Mouse (Mus musculus) heart, embryonic 15.5 days (tissue): ENCODE measurements around the gene Ccdc65. TPM values are rescaled to one million over a fixed set of nuclear protein-coding genes. Genes with fewer than 3 reads are reported as not detected.

Experiments used
- ATAC-seq: fragments of 200-750 bp; cut with Nextera tagmentation; replicated peaks from 2 replicates; pipeline ENCODE4 v1.8.0; 2017; ENCODE audit warnings: low read depth, moderate TSS enrichment; ENCODE audit not compliant: insufficient number of reproducible peaks, insufficient read depth, low FRiP score
- H3K27ac ChIP-seq: fragments of 300-500 bp; sonication (generic); 2 replicates; pipeline ENCODE4 v1.5.1; 2015; ENCODE audit warnings: mild to moderate bottlenecking, inconsistent platforms
- H3K27me3 ChIP-seq: fragments of 300-500 bp; sonication (generic); 2 replicates; pipeline ENCODE4 v1.6.1; 2015; ENCODE audit warnings: inconsistent platforms
- H3K36me3 ChIP-seq: fragments of 300-500 bp; sonication (generic); 2 replicates; pipeline ENCODE4 v1.6.1; 2015; ENCODE audit warnings: mild to moderate bottlenecking, inconsistent platforms
- H3K4me1 ChIP-seq: fragments of 300-500 bp; sonication (generic); replicated peaks from 2 replicates; pipeline ENCODE4 v1.6.1; 2015; ENCODE audit warnings: inconsistent platforms
- H3K4me2 ChIP-seq: fragments of 300-500 bp; sonication (generic); 2 replicates; pipeline ENCODE4 v1.6.1; 2015; ENCODE audit warnings: inconsistent platforms, mild to moderate bottlenecking, moderate library complexity
- H3K4me3 ChIP-seq: fragments of 300-500 bp; sonication (generic); 2 replicates; pipeline ENCODE4 v1.5.1; 2015; ENCODE audit warnings: mild to moderate bottlenecking, inconsistent platforms
- H3K9ac ChIP-seq: fragments of 300-500 bp; sonication (generic); 2 replicates; pipeline ENCODE4 v1.6.1; 2015; ENCODE audit warnings: mild to moderate bottlenecking, inconsistent platforms
- H3K9me3 ChIP-seq: fragments of 300-500 bp; sonication (generic); replicated peaks from 2 replicates; pipeline ENCODE4 v1.6.1; 2016; ENCODE audit warnings: inconsistent platforms
- WGBS: fragments of 180-500 bp; shearing (Covaris S2); methylation state at CpG from one replicate; pipeline ENCODE4 v1.1.7; 2015; ENCODE audit warnings: mixed read lengths; 5-methylcytosine and 5-hydroxymethylcytosine counted together
- polyA plus RNA-seq: library from polyadenylated mRNA; unstranded; fragments of >200 nt; fragmentation: Nextera tagmentation; extraction: Ambion mirVana; gene quantifications from 2 replicates; pipeline ENCODE4 v1.2.1, GENCODE M21; 2015

Gene Ccdc65
- polyA plus RNA-seq, 1 experiment from 2014 or later: 1.0 TPM

DNA sequence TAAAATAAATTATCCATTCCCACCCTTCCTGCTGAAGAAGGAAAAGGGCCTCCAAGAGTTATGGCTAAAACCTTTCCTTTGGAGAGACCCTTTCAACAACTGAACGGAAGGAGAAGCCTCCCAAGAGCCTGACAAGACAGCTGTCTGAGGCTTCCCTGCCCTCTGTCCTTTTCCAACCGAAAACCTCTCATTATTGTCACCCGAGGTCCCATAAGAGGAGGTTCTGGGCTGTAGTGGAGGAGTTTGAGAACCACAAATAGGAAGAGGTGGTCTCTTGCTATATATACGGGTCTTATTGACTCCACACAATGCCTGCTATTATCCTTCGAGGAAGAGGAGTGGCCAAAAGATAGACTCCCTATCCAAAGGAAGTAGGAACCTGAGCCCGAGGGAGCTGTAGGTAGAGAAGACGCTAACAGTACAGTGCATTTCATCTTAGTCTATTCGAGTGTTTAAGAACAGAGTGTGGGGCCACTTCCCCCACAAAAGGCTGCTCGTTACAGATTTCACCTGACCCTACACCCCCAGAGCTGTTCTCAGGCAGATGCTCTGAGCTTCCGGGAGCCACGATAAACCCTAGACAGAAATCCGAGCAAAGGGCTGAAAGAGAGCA, 63.9 kb downstream of the Ccdc65 start:
- ATAC-seq: no peak
- Histone ChIP-seq H3K9me3 (no peaks in the 10 kb centered on the region), H3K4me1 (peaks cover 34% of the 10 kb centered on the region), H3K9ac (no peak overlapping the region), H3K4me2 (peak overlapping the region; percentile 76), H3K4me3 (peak overlapping the region; percentile 48), H3K27ac (no peak overlapping the region), H3K27me3 (peaks cover 85% of the 10 kb centered on the region), H3K36me3 (no peaks in the 10 kb centered on the region)
- WGBS: 15% methylated on average over 12 of the region's 12 CpGs

- WGBS: 3% methylated on average over 36 of the region's 36 CpGs
- H3K36me3 ChIP-seq: no peaks in the 10 kb centered on the region
- peak overlapping the region; percentile 50 for H3K9ac ChIP-seq
- no peak for ATAC-seq
- peaks cover 93% of the 10 kb centered on the region for H3K27me3 ChIP-seq
- H3K4me2 ChIP-seq: peak overlapping the region; percentile 76
- H3K27ac ChIP-seq: no peak overlapping the region
- peak overlapping the region; percentile 48 for H3K4me3 ChIP-seq
- no peaks in the 10 kb centered on the region for H3K9me3 ChIP-seq
- H3K4me1 ChIP-seq: peaks cover 41% of the 10 kb centered on the region
These were observed 64.7 kb downstream of the Ccdc65 start for GRCm38 (mm10) chr15:98772511-98773211.

Other genes starting within 250 kb of the Ccdc65 start
- gene OR5BS1P, start 238.3 kb upstream of the Ccdc65 start, polyA plus RNA-seq: not detected in 2 replicates
- gene Lalba, start 225.5 kb upstream of the Ccdc65 start, polyA plus RNA-seq: not detected in 2 replicates
- gene Olfr279, start 215.8 kb upstream of the Ccdc65 start, polyA plus RNA-seq: not detected in 2 replicates
- gene Kansl2, start 173.9 kb upstream of the Ccdc65 start, polyA plus RNA-seq: 70.0 and 81.2 TPM in 2 replicates
- gene Ccnt1, start 137.3 kb upstream of the Ccdc65 start, polyA plus RNA-seq: 33.2 and 38.0 TPM in 2 replicates
- gene 4930415O20Rik, start 137.2 kb upstream of the Ccdc65 start, polyA plus RNA-seq: 0.40 and 0.74 TPM in 2 replicates
- gene Adcy6, start 98.1 kb upstream of the Ccdc65 start, polyA plus RNA-seq: 36.5 and 43.0 TPM in 2 replicates
- gene Cacnb3, start 77.4 kb upstream of the Ccdc65 start, polyA plus RNA-seq: 8.7 and 12.8 TPM in 2 replicates
- 16.1 and 17.8 TPM in 2 replicates for gene Ddx23, start 45.3 kb upstream of the Ccdc65 start, polyA plus RNA-seq
- gene Rnd1, start 30.7 kb upstream of the Ccdc65 start, polyA plus RNA-seq: 1.1 and 1.2 TPM in 2 replicates
- 20.9 and 26.6 TPM in 2 replicates for gene Fkbp11, start 20.0 kb downstream of the Ccdc65 start, polyA plus RNA-seq
- gene Arf3, start 55.0 kb downstream of the Ccdc65 start, polyA plus RNA-seq: 29.5 and 41.5 TPM in 2 replicates
- 0.46 TPM in 1 of 2 replicates, not detected in the other for gene Wnt10b, start 69.9 kb downstream of the Ccdc65 start, polyA plus RNA-seq
- not detected in 2 replicates for gene Wnt1, start 81.7 kb downstream of the Ccdc65 start, polyA plus RNA-seq
- gene Ddn, start 101.3 kb downstream of the Ccdc65 start, polyA plus RNA-seq: 0.32 and 0.66 TPM in 2 replicates
- gene Prkag1, start 123.3 kb downstream of the Ccdc65 start, polyA plus RNA-seq: 93.5 and 100 TPM in 2 replicates
- 7.6 and 9.3 TPM in 2 replicates for gene Kmt2d, start 163.0 kb downstream of the Ccdc65 start, polyA plus RNA-seq
- 5.9 and 6.7 TPM in 2 replicates for gene Rhebl1, start 186.3 kb downstream of the Ccdc65 start, polyA plus RNA-seq
- 2.1 and 4.2 TPM in 2 replicates for gene Dhh, start 190.3 kb downstream of the Ccdc65 start, polyA plus RNA-seq
- gene Lmbr1l, start 210.0 kb downstream of the Ccdc65 start, polyA plus RNA-seq: 10.7 and 13.7 TPM in 2 replicates
- gene Tuba1b, start 226.4 kb downstream of the Ccdc65 start, polyA plus RNA-seq: 1,310 and 1,493 TPM in 2 replicates
- gene Gm49450, start 245.3 kb downstream of the Ccdc65 start, polyA plus RNA-seq: not detected in 2 replicates
- gene Tuba1a, start 245.5 kb downstream of the Ccdc65 start, polyA plus RNA-seq: 719 and 906 TPM in 2 replicates